Mouse (Mus musculus): ENCODE data around the gene F5. TPM values are rescaled to one million over a fixed set of nuclear protein-coding genes. Genes with fewer than 3 reads are reported as not detected.

F5 gene
- polyA plus RNA-seq, 1 experiment, result 0.78 TPM

GRCm38 (mm10) chr1:164235078-164235477 lies 83.4 kb downstream of the F5 start:
- no peak for DNase-seq
- Histone ChIP-seq H3K27ac (ENCODE audit: control insufficient read depth, insufficient read depth, low read length) (no peak overlapping the region), H3K4me1 (replicated peaks; ENCODE audit: control insufficient read depth, insufficient read depth, low read length) (no peaks in the 10 kb centered on the region), H3K36me3 (ENCODE audit: control insufficient read depth, insufficient read depth, low read length) (no peaks in the 10 kb centered on the region), H3K4me3 (ENCODE audit: control insufficient read depth, insufficient read depth, low read length) (no peak overlapping the region), H3K27me3 (ENCODE audit: control insufficient read depth, insufficient read depth, low read length) (no peaks in the 10 kb centered on the region)
- WGBS, result 93% methylated on average over 7 of the region's 7 CpGs
- TF ChIP-seq POLR2A (IDR thresholded peaks at IDR 0.05; ENCODE audit: control insufficient read depth, extremely low read depth, insufficient read depth, low read length, poor library complexity) (no peak), CTCF (IDR thresholded peaks at IDR 0.05; ENCODE audit: borderline replicate concordance, control insufficient read depth, extremely low read depth, insufficient read depth, low read length, poor library complexity) (no peak)

- 87% methylated on average over 7 of the region's 7 CpGs for WGBS
- H3K27me3 ChIP-seq (ENCODE audit: control insufficient read depth, insufficient read depth, low read length), result no peaks in the 10 kb centered on the region
- DNase-seq, result no peak
Measured at GRCm38 (mm10) chr1:164236078-164236477, 84.4 kb downstream of the F5 start.

GRCm38 (mm10) chr1:164241494-164241893 lies 89.9 kb downstream of the F5 start:
- no peaks in the 10 kb centered on the region for H3K36me3 ChIP-seq (ENCODE audit: control insufficient read depth, insufficient read depth, low read length)
- no peak overlapping the region for H3K27ac ChIP-seq (ENCODE audit: control insufficient read depth, insufficient read depth, low read length)
- H3K27me3 ChIP-seq (ENCODE audit: control insufficient read depth, insufficient read depth, low read length), result no peaks in the 10 kb centered on the region
- TF ChIP-seq CTCF (IDR thresholded peaks at IDR 0.05; ENCODE audit: borderline replicate concordance, control insufficient read depth, extremely low read depth, insufficient read depth, low read length, poor library complexity) (no peak), POLR2A (IDR thresholded peaks at IDR 0.05; ENCODE audit: control insufficient read depth, extremely low read depth, insufficient read depth, low read length, poor library complexity) (no peak)
- no peak for DNase-seq
- 89% methylated on average over 2 of the region's 2 CpGs for whole genome bisulfite sequencing
- H3K4me1 ChIP-seq (replicated peaks; ENCODE audit: control insufficient read depth, insufficient read depth, low read length), result no peaks in the 10 kb centered on the region
- no peak overlapping the region for H3K4me3 ChIP-seq (ENCODE audit: control insufficient read depth, insufficient read depth, low read length)

More at GRCm38 (mm10) chr1:164236078-164236477, 84.4 kb downstream of the F5 start:
- H3K27ac ChIP-seq (ENCODE audit: control insufficient read depth, insufficient read depth, low read length), result no peak overlapping the region
- H3K4me3 ChIP-seq (ENCODE audit: control insufficient read depth, insufficient read depth, low read length), result no peak overlapping the region
- no peak for TF ChIP-seq CTCF (IDR thresholded peaks at IDR 0.05; ENCODE audit: borderline replicate concordance, control insufficient read depth, extremely low read depth, insufficient read depth, low read length, poor library complexity)
- TF ChIP-seq POLR2A (IDR thresholded peaks at IDR 0.05; ENCODE audit: control insufficient read depth, extremely low read depth, insufficient read depth, low read length, poor library complexity), result no peak
- no peaks in the 10 kb centered on the region for H3K36me3 ChIP-seq (ENCODE audit: control insufficient read depth, insufficient read depth, low read length)
- H3K4me1 ChIP-seq (replicated peaks; ENCODE audit: control insufficient read depth, insufficient read depth, low read length), result no peaks in the 10 kb centered on the region

GRCm38 (mm10) chr1:164242809-164243208 lies 91.2 kb downstream of the F5 start:
- peaks cover 5% of the 10 kb centered on the region for H3K4me1 ChIP-seq (replicated peaks; ENCODE audit: control insufficient read depth, insufficient read depth, low read length)
- H3K36me3 ChIP-seq (ENCODE audit: control insufficient read depth, insufficient read depth, low read length), result no peaks in the 10 kb centered on the region
- DNase-seq, result no peak
- no peaks in the 10 kb centered on the region for H3K27me3 ChIP-seq (ENCODE audit: control insufficient read depth, insufficient read depth, low read length)
- no peak overlapping the region for H3K27ac ChIP-seq (ENCODE audit: control insufficient read depth, insufficient read depth, low read length)
- no peak overlapping the region for H3K4me3 ChIP-seq (ENCODE audit: control insufficient read depth, insufficient read depth, low read length)
- TF ChIP-seq CTCF (IDR thresholded peaks at IDR 0.05; ENCODE audit: borderline replicate concordance, control insufficient read depth, extremely low read depth, insufficient read depth, low read length, poor library complexity) (no peak), POLR2A (IDR thresholded peaks at IDR 0.05; ENCODE audit: control insufficient read depth, extremely low read depth, insufficient read depth, low read length, poor library complexity) (no peak)
- WGBS, result 93% methylated on average over 8 of the region's 8 CpGs

- Histone ChIP-seq H3K36me3 (ENCODE audit: control insufficient read depth, insufficient read depth, low read length) (no peaks in the 10 kb centered on the region), H3K4me1 (replicated peaks; ENCODE audit: control insufficient read depth, insufficient read depth, low read length) (peaks cover 12% of the 10 kb centered on the region), H3K27ac (ENCODE audit: control insufficient read depth, insufficient read depth, low read length) (no peak overlapping the region), H3K4me3 (ENCODE audit: control insufficient read depth, insufficient read depth, low read length) (no peak overlapping the region), H3K27me3 (ENCODE audit: control insufficient read depth, insufficient read depth, low read length) (no peaks in the 10 kb centered on the region; the same call in 1 of the 2 replicates)
- 85% methylated on average over 8 of the region's 8 CpGs for WGBS
- TF ChIP-seq CTCF (IDR thresholded peaks at IDR 0.05; ENCODE audit: borderline replicate concordance, control insufficient read depth, extremely low read depth, insufficient read depth, low read length, poor library complexity), result no peak
- TF ChIP-seq POLR2A (IDR thresholded peaks at IDR 0.05; ENCODE audit: control insufficient read depth, extremely low read depth, insufficient read depth, low read length, poor library complexity), result no peak
- DNase-seq, result no peak
Measured at GRCm38 (mm10) chr1:164247442-164247841, 95.8 kb downstream of the F5 start.

- TF ChIP-seq CTCF (IDR thresholded peaks at IDR 0.05; ENCODE audit: borderline replicate concordance, control insufficient read depth, extremely low read depth, insufficient read depth, low read length, poor library complexity) (no peak), POLR2A (IDR thresholded peaks at IDR 0.05; ENCODE audit: control insufficient read depth, extremely low read depth, insufficient read depth, low read length, poor library complexity) (no peak)
- no peaks in the 10 kb centered on the region; the same call in 1 of the 2 replicates for H3K27me3 ChIP-seq (ENCODE audit: control insufficient read depth, insufficient read depth, low read length)
- peaks cover 12% of the 10 kb centered on the region for H3K4me1 ChIP-seq (replicated peaks; ENCODE audit: control insufficient read depth, insufficient read depth, low read length)
- DNase-seq, result no peak
- H3K36me3 ChIP-seq (ENCODE audit: control insufficient read depth, insufficient read depth, low read length), result no peaks in the 10 kb centered on the region
- 19% methylated on average over 10 of the region's 10 CpGs for WGBS
- H3K27ac ChIP-seq (ENCODE audit: control insufficient read depth, insufficient read depth, low read length), result no peak overlapping the region
- H3K4me3 ChIP-seq (ENCODE audit: control insufficient read depth, insufficient read depth, low read length), result no peak overlapping the region
Measured at GRCm38 (mm10) chr1:164247971-164248370, 96.3 kb downstream of the F5 start.

Data from thymus, adult 2 months (tissue).